Mouse (Mus musculus): Measurements from ENCODE around the gene Serpinb9g. TPM values are rescaled to one million over a fixed set of nuclear protein-coding genes. Genes with fewer than 3 reads are reported as not detected.

Serpinb9g gene
- not detected for polyA plus RNA-seq (2017; shearing (Covaris generic))

GRCm38 (mm10) chr13:33484490-33484889 lies at the start of gene Serpinb9g:
Gene Serpinb9g (plus strand): TSS chr13:33484790.

Other genes with a start within 250 kb of the Serpinb9g start
- not detected for gene Serpinb9e, start 235.2 kb upstream of the Serpinb9g start, polyA plus RNA-seq (2017; shearing (Covaris generic))
- gene Serpinb9f, start 160.7 kb upstream of the Serpinb9g start, polyA plus RNA-seq (2017; shearing (Covaris generic)): not detected
- 0.23 TPM for gene Gm11397, start 89.0 kb upstream of the Serpinb9g start, polyA plus RNA-seq (2017; shearing (Covaris generic))
- gene Serpinb6d, start 176.6 kb downstream of the Serpinb9g start, polyA plus RNA-seq (2017; shearing (Covaris generic)): not detected